Mouse (Mus musculus) monocyte, adult 5-6 weeks (primary cell): ENCODE measurements at regions not wholly inside any gene's neighbourhood (a gene's known extent, or its start where the extent isn't known, plus 50 kb on each side); places are given as distances from the start of the nearest gene placed in this dataset.

ENCODE experiments used
- ATAC-seq: fragments of 153-309, 156-312 bp; replicated peaks from 2 replicates; pipeline ENCODE4 v1.8.0; 2017; ENCODE audit warnings: mild to moderate bottlenecking; ENCODE audit not compliant: low TSS enrichment, insufficient number of reproducible peaks, severe bottlenecking, poor library complexity, low FRiP score

DNA sequence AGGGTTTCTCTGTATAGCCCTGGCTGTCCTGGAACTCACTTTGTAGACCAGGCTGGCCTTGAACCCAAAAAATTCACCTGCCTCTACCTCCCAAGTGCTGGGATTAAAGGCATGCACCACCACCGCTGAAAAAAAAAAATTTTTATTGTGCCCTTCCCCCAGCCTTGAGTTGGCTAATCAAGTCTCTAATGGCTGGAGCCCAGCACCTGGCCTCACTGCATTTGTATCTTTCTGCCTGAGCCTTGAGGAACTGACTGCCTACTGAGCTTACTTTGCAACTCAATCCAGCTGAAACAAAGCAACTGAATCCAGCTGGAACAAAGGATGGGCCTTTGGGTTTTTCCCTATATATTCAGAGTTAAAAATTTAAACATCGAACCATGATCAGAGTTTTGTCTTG, 153.3 kb upstream of the Ccnh start:
- ATAC-seq: no peak

DNA sequence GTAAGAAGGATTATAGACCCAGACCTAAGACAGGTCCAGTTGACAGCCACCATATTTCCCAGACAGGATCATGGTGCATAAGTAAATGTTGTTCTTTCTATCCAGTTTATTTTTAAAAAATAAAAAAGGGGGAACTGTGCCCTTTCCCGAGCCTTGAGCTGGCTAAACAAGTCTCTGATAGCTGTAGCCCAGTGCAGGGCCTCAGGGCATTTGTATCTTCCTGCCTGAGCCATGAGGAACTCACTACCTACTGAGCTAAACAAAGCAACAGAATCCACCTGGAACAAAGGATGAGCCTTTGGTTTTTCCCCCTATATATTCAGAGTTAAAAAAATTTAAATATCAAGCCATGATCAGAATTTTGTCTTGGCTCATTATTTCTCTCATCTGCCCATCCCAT, 152.4 kb upstream of the Ccnh start:
- no peak for ATAC-seq

DNA sequence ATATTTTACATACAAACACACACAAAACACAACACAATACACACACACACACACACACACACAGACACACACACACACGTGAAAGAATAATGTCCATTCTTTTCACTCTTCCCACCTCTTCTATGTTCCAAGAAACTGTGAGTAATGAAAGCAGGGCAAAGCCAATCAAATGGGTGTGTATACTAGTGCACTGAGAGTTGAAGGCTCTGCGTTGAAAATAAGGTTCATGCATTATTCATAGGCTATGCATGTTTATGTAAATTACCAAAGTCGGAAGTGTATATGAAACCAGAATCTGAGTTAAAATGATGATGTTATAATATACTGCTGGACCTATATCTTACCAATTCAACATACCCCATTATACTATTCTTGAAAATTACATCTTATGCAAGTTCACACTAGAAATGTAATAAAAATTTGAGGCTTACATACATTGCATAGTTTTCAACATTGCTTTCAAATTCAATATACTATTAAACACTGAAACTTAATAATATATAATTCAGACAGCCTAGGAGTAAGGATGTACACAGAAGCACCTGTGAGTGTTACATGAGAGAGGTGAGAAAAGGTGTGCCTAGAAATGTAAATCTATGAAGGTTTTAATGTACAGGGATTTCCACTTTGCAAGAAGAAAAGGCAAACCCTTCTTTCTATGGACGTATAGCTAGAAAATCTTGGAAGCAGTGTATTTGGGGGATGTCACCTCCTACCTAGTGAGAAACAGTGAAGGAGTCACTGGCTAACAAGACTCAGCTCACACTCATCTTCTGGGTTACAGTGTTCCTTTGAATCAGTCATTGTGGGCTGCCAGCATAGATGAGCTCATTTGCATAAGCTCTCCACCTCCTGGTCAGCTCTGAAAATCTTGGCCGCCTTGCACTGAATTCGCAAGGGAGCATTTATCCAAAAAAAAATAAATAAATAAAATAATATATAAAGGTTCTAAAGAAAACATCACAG, 122.3 kb upstream of the Ccnh start:
- ATAC-seq: no peak

DNA sequence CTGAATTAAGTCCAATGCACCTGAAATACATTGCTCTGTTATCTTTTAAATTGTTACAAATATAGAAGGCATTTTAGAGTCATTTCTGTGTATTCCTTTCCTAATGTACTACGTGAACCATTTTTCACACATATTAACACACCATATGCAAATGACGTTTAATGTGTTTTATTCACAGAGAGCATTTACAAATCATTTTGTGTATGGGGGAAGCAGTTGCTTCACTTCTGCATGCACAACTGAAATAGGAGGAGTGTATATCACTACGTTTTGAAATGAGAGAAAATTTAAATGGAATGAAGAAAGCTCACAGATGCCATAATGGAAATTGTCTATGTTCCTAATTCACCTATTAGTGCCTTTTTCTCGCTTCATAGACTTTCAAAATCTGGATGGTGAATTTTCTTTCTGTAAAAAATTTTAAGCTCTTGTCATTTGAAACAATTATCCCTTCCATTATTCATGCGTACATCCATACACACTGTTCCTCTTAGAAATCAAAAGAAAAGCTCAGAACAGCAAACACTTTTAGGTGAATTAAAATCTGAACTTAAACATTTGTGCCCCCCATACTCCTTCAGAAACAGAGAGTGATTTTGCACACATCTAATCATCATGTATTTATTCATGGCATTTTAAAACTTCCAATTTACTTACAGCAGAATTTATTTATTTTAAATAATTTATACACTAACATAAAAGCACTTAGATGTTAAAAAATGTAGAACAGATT, 121.5 kb upstream of the Ccnh start:
- ATAC-seq: no peak

DNA sequence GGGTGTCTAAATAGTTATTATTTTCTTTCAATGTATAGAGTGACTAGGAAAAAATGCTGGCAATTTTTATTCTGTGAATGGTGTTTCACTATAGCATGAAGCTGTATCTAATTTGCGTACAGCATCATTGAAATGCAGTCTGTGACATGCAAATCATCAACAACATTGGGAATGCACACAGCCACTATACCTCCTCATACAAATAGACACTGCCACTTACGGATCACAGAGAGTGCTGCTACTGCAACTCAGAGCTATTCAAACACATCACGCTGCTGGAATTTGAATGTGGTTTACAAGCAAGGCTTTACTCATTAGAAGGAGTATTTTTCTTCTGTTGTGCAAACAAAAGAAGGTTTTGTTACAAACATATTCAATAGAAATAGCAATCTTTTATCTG, 120.8 kb upstream of the Ccnh start:
- no peak for ATAC-seq

DNA sequence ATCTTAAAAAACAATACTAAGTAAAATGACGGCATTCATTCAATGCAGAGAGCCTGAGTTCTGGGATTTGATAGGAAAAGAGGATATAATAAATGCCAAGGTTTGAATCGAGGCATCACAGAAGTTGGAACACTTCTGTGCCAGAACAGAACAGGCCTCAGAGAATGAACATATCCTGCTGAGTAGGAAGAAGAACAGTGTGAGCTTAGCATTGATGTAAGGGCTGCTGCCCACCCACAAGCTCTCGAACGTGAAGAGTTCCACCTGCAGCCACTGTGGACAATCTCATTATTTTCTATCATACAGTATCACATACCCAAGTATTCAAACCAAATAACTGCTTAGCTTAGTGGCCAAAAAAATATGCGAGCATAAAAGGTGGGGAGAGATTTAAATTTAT, 105.9 kb upstream of the Ccnh start:
- no peak for ATAC-seq

DNA sequence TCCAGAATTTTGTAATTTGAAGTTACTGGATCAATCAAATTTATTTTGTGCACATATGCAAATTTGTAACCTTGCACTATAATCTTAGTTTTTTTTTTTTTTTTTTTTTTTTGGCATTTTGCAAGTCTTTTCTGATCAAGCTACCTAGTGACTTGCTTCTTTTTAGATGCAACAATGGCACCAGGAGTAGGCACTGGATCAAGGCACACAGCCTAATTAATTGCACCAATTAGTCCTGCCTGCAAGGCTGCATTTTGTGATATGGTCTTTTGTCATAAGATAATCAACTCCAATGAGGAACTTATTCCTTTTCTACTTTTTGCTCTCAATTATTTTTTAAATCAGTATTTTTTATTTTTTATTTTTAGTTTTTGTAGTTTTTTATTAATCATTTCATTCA, 105.5 kb upstream of the Ccnh start:
- no peak for ATAC-seq

DNA sequence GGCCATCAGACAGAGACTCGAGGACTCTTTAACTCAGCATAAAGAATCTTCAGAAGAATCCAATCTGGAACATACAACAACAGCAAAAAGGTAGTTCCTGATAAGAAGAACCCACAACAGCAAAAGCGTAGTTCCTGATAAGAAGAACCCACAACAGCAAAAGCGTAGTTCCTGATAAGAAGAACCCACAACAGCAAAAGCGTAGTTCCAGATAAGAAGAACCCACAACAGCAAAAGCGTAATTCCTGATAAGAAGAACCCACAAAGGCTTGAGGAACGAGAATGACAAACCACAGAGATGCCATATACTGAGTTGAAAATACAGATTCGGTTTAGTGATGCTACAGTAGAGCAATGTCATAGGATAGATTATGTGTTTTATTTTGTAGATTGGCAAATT, 93.0 kb upstream of the Ccnh start:
- no peak for ATAC-seq

DNA sequence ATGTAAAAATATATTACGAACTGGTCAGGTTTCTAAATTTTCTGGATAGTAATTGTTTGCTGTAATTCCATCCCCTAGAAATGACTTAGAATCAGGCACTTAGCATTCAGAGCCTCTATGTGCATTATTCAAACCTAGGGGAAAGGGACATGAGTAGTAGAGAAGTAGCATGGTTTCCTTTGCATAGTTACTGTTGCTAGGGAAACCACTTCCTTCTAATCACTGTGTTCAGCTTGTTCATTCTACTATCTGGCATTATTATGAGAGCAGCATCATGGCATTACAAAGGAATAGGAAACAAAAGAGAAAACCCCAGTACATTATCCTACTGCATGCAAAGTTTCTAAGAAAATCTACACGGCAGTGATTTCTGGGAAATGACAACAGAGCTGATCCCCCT, 65.9 kb upstream of the Ccnh start:
- ATAC-seq: no peak

DNA sequence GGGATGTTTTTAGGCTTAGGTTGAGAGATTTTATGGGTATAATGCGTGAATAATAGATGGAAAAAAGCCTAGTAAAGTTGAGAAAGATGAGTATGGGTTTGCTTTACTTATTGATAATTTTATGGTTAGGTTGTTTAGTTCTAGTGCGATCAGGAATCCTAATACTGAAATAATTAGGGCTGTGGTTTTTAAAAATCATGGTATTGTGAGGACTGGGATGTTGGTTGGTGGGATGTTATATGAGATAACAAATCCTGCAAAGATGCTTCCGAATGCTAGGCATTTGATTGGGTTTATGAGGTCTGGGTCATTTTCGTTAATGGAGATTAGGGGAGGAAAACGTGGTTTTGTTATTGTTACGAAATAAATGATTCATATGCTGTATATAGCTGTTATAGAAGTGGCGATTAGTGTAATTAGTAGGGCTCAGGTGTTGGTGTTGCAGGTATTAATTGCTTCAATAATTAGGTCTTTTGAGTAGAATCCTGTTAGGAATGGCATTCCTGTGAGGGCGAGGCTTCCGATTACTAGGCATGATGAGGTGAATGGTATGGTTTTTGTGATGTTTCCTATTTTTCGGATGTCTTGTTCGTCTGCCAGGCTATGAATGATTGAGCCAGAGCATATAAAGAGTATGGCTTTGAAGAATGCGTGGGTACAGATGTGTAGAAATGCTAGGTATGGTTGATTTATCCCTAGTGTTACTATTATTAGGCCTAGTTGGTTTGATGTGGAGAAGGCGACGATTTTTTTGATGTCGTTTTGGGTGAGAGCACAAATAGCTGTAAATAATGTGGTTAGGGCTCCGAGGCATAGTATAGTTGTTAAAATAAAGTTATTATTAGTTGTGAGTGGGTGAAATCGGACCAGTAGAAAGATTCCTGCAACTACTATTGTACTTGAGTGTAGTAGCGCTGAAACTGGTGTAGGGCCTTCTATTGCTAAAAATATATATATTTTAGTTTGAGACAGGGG, 62.3 kb upstream of the Ccnh start:
- peak; percentile 100 for ATAC-seq

DNA sequence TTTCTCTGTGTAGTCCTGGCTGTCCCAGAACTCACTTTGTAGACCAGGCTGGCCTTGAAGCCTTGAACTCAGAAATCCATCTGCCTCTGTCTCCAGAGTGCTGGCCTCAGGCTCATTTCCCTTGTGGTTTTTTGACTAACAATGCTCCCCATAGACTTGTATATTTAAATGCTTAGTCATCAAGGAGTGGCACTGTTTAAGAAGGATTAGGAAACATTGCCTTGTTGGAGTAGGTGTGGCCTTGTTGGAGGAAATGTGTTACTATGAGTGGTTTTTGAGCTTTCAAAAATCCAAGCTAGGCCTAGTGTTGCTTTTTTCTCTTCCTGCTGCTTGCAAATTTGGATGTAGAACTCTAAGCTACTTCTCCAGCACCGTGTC, 61.7 kb upstream of the Ccnh start:
- no peak for ATAC-seq
